24 mouse cellular contexts compared by ENCODE assay signal in the genomic region with DNA sequence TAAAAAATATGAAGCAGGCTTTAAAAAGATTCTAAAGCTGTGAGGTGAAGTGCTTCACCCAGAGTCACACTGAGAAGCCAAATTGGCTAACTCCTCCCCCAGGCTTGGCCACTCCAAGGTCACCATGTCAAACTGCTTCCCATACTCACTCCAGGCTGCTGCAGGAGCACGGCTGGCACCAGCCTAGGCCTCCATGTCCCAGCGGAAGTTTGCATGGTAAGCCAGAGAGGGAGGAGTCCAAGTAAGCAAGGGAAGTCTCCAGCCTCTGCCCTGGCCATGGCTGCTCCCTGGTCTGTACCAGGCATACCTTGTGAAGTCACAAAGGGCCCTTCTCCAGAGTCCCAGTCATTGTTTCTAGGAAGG.
A peak's percentile ranks its signal among the peaks of the same experiment; 100 is the strongest.
DNase-seq lines count a peak whose midpoint lies in the region; ATAC-seq and TF ChIP-seq lines count a peak whose summit lies in the region.
"Had no signal": no experiment of that assay in that cellular context is flagged by ENCODE, and none has a peak within 500 bp of the region (broad histone marks: within the 10 kb centered on the region; RNA-seq: fewer than 3 reads in every experiment).

No protein-coding gene starts in this region.

- TF ChIP-seq EP300 in heart, adult 2 months (IDR thresholded peaks at IDR 0.05; ENCODE audit: insufficient read depth, low read depth, low read length) = no peak

- 10% methylated on average over 2 of the region's 2 CpGs for WGBS in heart, adult 2 months
- 15% methylated on average over 2 of the region's 2 CpGs for WGBS in lung, embryonic 16.5 days
- WGBS in embryonic facial prominence, embryonic 14.5 days = 40% methylated on average over 2 of the region's 2 CpGs

- no peak overlapping the region for H3K27ac ChIP-seq in heart, adult 2 months
- no peak overlapping the region for H3K27ac ChIP-seq in lung, embryonic 16.5 days (ENCODE audit: low read length)
- 0 out of 2 replicates have a peak overlapping the region, but pooled peaks have one; percentile 28 for H3K27ac ChIP-seq in embryonic facial prominence, embryonic 14.5 days (replicated peaks; ENCODE audit: low read depth, low read length)
- H3K27ac ChIP-seq: embryonic facial prominence, embryonic 12.5 days; forebrain, embryonic 13.5 days; hindbrain, embryonic 15.5 days; intestine, embryonic 15.5 days; limb, embryonic 12.5 days; liver, embryonic 14.5 days; neural tube, embryonic 12.5 days had no signal

- no peaks in the 10 kb centered on the region for H3K27me3 ChIP-seq in heart, adult 2 months (ENCODE audit: control insufficient read depth, insufficient read depth, low read length)
- no peaks in the 10 kb centered on the region for H3K27me3 ChIP-seq in lung, embryonic 16.5 days (ENCODE audit: control insufficient read depth, insufficient read depth, low read depth, low read length)
- H3K27me3 ChIP-seq in embryonic facial prominence, embryonic 14.5 days (replicated peaks; ENCODE audit: control insufficient read depth, insufficient read depth, low read length) = no peaks in the 10 kb centered on the region
- H3K27me3 ChIP-seq: intestine, embryonic 15.5 days; neural tube, embryonic 12.5 days had no signal

- no peaks in the 10 kb centered on the region for H3K4me1 ChIP-seq in heart, adult 2 months (ENCODE audit: control insufficient read depth, insufficient read depth, low read length)
- H3K4me1 ChIP-seq in lung, embryonic 16.5 days (replicated peaks; ENCODE audit: control insufficient read depth, insufficient read depth, low read length) = peaks cover 6% of the 10 kb centered on the region
- peaks cover 8% of the 10 kb centered on the region; the same call in 1 of the 2 replicates for H3K4me1 ChIP-seq in embryonic facial prominence, embryonic 14.5 days (ENCODE audit: control insufficient read depth, insufficient read depth, low read length)
- H3K4me1 ChIP-seq: embryonic facial prominence, embryonic 12.5 days; forebrain, embryonic 13.5 days; hindbrain, embryonic 15.5 days; intestine, embryonic 15.5 days; neural tube, embryonic 12.5 days had no signal

- H3K4me2 ChIP-seq in lung, embryonic 16.5 days (ENCODE audit: low read depth, low read length) = no peak overlapping the region
- no peak overlapping the region for H3K4me2 ChIP-seq in embryonic facial prominence, embryonic 14.5 days (ENCODE audit: low read depth, low read length)
- H3K4me2 ChIP-seq: embryonic facial prominence, embryonic 12.5 days; forebrain, embryonic 13.5 days; hindbrain, embryonic 15.5 days; intestine, embryonic 15.5 days; limb, embryonic 12.5 days; neural tube, embryonic 12.5 days had no signal

- TF ChIP-seq POLR2A in heart, adult 2 months (IDR thresholded peaks at IDR 0.05; ENCODE audit: insufficient read depth, low read depth, low read length) = no peak

- intact Hi-C loops in heart, adult 2 months (cut with DNase I) = no loop called here
- intact Hi-C loops in heart, postnatal 36 days (cut with DNase I) = no loop called here

- H3K4me3 ChIP-seq in heart, adult 2 months = no peak overlapping the region
- no peak overlapping the region for H3K4me3 ChIP-seq in lung, embryonic 16.5 days (ENCODE audit: low read length)
- no peak overlapping the region for H3K4me3 ChIP-seq in embryonic facial prominence, embryonic 14.5 days (ENCODE audit: low read depth, low read length)
- H3K4me3 ChIP-seq: embryonic facial prominence, embryonic 12.5 days; forebrain, embryonic 13.5 days; hindbrain, embryonic 15.5 days; intestine, embryonic 15.5 days; limb, embryonic 12.5 days; neural tube, embryonic 12.5 days had no signal

- no peak for TF ChIP-seq CTCF in heart, adult 2 months (IDR thresholded peaks at IDR 0.05)

- H3K79me2 ChIP-seq in heart, adult 2 months (replicated peaks; ENCODE audit: control insufficient read depth, insufficient read depth, low read length) = no peaks in the 10 kb centered on the region

- DNase-seq in adrenal gland, postnatal 14 days = peak; percentile 49
- no peak for DNase-seq in adrenal gland, adult 18-20 months (ENCODE audit: low spot score in 2 of 2)
- DNase-seq in heart, adult 2 months = peak; percentile 20 to 21
- no peak for DNase-seq in heart, postnatal 36 days
- DNase-seq in lung, postnatal 36 days = no peak
- no peak for DNase-seq in embryonic facial prominence, embryonic 14.5 days (ENCODE audit: low spot score)
- DNase-seq in spleen, postnatal 4 days (ENCODE audit: low spot score in 2 of 2) = no peak
- DNase-seq: cerebellum, adult 18-20 months; cerebellum, postnatal 14 days; kidney, adult 9 months; layer of hippocampus, postnatal 36 days; midbrain, embryonic 14.5 days; right cerebral cortex, adult 18-20 months; right cerebral cortex, postnatal 4 days; thymus, adult 2 months; thymus, postnatal 4 days had no signal

- no peak overlapping the region for H3K9ac ChIP-seq in heart, adult 2 months (ENCODE audit: low read depth, low read length)
- no peak overlapping the region for H3K9ac ChIP-seq in lung, embryonic 16.5 days (ENCODE audit: low read length)
- no peak overlapping the region for H3K9ac ChIP-seq in embryonic facial prominence, embryonic 14.5 days (ENCODE audit: low read depth, low read length)
- H3K9ac ChIP-seq: embryonic facial prominence, embryonic 12.5 days; forebrain, embryonic 13.5 days; hindbrain, embryonic 15.5 days; intestine, embryonic 15.5 days; limb, embryonic 12.5 days; liver, embryonic 14.5 days; neural tube, embryonic 12.5 days had no signal

- peak; percentile 54; the same call in 1 of the 2 replicates for ATAC-seq in lung, embryonic 16.5 days (ENCODE audit: low read depth)
- no peak for ATAC-seq in embryonic facial prominence, embryonic 14.5 days (ENCODE audit: low read depth)
- ATAC-seq: forebrain, embryonic 13.5 days; intestine, embryonic 15.5 days had no signal

- H3K9me3 ChIP-seq in lung, embryonic 16.5 days (ENCODE audit: control insufficient read depth, low read length) = no peaks in the 10 kb centered on the region
- no peaks in the 10 kb centered on the region for H3K9me3 ChIP-seq in embryonic facial prominence, embryonic 14.5 days (ENCODE audit: control insufficient read depth, low read length)
- H3K9me3 ChIP-seq: embryonic facial prominence, embryonic 12.5 days; forebrain, embryonic 13.5 days; hindbrain, embryonic 15.5 days; intestine, embryonic 15.5 days; limb, embryonic 12.5 days; neural tube, embryonic 12.5 days had no signal

- no peaks in the 10 kb centered on the region for H3K36me3 ChIP-seq in heart, adult 2 months (ENCODE audit: control insufficient read depth, insufficient read depth, low read length)
- H3K36me3 ChIP-seq in lung, embryonic 16.5 days (ENCODE audit: control insufficient read depth, insufficient read depth, low read length) = no peaks in the 10 kb centered on the region
- no peaks in the 10 kb centered on the region for H3K36me3 ChIP-seq in embryonic facial prominence, embryonic 14.5 days (ENCODE audit: control insufficient read depth, insufficient read depth, low read length)
- H3K36me3 ChIP-seq: embryonic facial prominence, embryonic 12.5 days; hindbrain, embryonic 15.5 days; intestine, embryonic 15.5 days; limb, embryonic 12.5 days; neural tube, embryonic 12.5 days had no signal

Comparison
In these comparisons a context has a peak if more than half of its experiments do, and no peak if none do; other contexts are left out.
1. DNase-seq: peak in adrenal gland, postnatal 14 days (single experiment) and heart, adult 2 months (2 of 2); none in adrenal gland, adult 18-20 months (0 of 2), heart, postnatal 36 days (0 of 2), lung, postnatal 36 days (single experiment), embryonic facial prominence, embryonic 14.5 days (single experiment) and spleen, postnatal 4 days (0 of 2).